Mouse (Mus musculus) G1E-ER4 (cell line): Measurements from ENCODE around the gene Atg2b. TPM values are rescaled to one million over a fixed set of nuclear protein-coding genes. Genes with fewer than 3 reads are reported as not detected.

Experiments
- GATA1 ChIP-seq: IDR thresholded peaks from one replicate; pipeline ENCODE4 v1.8.0; 2012; ENCODE audit warnings: low read length, inconsistent platforms
- polyA plus RNA-seq: library from polyadenylated mRNA; stranded (reverse); fragments of >175 nt; gene quantifications from 2 replicates; pipeline ENCODE4 v1.2.3, GENCODE M21; 2012

The Atg2b gene
- polyA plus RNA-seq, 1 experiment = 28.7 TPM

DNA sequence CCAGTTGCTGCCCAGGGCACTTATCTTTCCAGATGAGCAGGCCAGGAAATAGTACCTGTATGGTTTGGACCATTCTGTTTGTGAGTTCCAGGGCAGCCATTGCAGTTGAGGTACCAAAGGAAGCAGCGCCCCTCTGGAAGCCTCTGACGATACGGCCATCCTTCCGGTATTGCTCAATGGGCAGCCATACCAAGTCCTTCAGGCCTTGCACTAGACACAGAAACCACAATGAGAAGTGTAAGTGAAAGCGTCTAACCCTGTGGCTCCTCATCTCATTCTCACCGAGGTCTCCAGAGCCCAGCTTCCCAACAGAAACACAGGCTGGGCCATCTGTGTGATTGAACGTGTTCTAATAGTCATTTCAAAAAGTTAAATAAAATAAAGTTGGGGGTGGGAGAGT is 63.0 kb downstream of the Atg2b start:
- no peak for TF ChIP-seq GATA1

DNA sequence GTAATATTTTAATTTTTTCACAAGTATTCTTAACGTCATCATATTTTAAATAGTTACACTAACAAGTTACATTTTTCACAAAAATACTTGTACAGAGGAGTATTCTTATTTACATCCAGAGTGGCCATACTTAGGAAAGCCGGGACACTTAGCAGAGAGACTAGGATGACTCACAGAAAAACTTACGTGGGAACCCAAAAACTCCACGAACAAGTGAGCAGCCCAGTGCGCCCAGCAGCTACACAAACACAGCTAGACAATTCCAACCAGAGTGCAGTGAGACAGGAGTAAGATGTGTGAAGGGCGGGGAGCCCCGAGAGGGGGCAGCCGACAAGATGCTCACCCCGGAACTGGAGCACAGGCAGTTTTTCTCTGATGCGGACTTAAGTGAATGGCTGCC is 71.5 kb downstream of the Atg2b start:
- TF ChIP-seq GATA1 = no peak

DNA sequence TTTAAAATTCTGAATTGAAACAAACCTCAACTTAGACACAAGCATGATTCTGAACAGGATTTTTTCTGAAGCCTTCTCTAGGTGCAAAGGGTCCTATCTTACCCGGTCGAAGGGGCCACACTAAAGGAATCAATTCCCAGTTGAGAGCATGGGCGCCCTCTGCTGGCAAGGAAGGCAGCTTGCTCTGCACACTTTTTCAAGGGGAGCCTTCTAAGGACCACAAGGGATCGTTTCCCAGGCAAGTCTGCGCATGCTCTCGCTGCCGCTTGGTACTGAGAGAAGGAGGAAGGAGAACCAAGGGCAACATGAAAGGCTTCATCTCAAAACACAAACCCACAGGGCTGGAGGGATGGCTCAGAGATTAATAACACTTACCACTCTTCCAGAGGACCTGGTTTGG is 73.3 kb downstream of the Atg2b start:
- no peak for TF ChIP-seq GATA1

DNA sequence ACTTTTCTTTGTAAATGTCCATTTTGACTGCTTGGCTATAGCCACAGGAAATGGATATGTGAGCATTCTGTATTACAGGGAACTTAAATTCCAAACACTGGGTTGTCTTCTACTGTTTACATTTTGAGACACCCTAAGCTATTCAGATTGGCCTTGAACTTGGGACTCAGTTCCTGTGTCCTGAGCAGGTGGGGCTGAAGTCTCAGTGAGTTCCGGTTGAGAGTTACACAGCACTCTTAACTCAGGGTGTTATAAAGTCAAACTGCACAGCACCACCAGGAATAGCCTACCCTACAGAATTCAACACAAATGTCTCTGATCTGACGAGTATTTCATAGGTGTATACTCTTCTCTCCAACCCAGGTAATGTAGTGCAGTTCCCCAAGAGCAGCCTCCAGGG is 74.0 kb downstream of the Atg2b start:
- TF ChIP-seq GATA1 = no peak

DNA sequence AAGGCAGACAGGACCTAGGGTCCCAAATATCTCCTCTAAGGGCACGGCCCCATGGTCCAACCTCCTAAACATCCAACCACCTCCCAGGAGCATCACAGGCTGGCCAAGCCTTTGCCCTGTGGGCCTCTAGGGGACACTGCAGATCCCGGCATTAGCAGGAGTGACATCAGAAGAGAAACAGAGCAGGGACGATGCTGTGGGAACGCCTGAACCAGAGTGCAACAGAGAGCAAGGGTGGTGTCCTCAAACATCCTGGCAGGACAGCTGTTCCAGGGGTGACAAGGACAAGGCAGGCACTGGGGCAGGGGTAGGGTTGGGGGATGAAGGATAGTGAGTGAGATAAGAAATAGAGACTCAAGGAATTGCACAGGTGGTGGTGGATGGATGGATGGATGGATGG is 78.1 kb downstream of the Atg2b start:
- TF ChIP-seq GATA1 = no peak

DNA sequence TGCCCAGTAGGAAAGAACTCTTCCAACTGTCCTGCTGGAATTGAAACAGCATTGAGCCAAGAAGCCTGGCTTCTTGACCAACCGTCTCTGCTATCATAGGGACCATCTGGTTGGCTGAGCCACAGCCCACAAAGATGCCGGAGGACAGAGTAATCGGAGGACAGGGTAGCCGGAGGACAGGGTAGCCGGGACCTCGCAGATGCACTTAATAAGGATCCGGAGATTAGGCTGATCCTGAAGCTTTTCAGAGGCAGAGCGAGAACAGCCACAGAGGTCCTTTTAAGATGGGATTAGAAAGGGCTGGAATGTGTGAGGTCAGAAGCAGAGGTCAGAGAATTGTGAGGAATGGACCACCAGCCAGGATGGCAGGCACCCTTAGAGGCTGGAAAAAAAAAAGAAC is 79.8 kb downstream of the Atg2b start:
- no peak for TF ChIP-seq GATA1

DNA sequence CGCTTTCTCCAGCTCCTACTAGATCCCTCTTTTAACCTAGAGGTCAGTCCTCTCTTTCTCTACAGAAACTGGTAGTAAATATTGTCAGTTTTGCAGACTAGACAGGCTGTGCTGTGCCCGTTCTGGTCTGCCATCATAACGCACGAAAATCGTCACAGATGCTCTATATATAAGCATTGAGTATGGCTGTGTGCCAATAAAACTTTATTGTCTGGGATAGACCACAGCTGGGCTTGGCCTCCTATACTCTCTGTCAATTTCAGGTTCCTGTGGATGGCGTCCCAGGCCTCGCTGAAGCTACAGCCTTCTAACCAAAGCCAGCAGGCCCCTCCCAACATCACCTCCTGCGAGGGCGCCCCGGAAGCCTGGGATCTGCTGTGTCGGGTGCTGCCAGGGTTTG is 81.1 kb downstream of the Atg2b start:
- TF ChIP-seq GATA1 = no peak

DNA sequence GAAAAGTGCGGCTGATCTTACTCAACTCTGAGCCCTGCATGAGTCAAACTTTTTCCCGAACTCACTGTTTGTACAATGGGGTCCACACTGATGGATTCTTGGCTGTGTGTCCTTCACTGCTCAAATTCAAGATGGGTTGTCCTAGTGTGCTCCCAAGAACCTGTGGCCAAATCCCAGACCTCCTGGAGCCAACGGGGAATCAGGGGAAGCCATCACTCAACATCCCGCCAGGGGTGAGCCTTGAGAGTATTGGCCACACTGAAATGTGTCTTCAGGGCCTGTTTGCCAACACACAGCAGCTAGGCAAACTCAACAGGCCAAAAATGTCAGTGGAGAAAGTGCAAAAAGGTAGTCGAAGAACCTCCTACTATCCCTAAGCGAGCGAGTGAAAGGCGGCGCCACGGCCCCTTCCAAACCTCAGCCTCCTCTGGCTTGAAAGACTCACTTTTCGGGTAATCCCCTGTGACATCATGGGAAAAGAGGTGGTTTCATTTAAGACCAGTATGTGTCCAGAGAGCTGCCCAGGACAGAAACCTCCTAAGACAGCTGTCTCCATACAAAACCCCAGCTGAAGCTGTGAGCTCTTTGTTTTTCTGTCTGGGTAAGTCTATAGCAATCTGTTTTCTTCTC is 82.3 kb downstream of the Atg2b start, which contains the start of gene Bdkrb1:
Gene Bdkrb1, plus strand, starts transcription at position 505 of the 630 bp plus-strand sequence.
- TF ChIP-seq GATA1 = no peak

DNA sequence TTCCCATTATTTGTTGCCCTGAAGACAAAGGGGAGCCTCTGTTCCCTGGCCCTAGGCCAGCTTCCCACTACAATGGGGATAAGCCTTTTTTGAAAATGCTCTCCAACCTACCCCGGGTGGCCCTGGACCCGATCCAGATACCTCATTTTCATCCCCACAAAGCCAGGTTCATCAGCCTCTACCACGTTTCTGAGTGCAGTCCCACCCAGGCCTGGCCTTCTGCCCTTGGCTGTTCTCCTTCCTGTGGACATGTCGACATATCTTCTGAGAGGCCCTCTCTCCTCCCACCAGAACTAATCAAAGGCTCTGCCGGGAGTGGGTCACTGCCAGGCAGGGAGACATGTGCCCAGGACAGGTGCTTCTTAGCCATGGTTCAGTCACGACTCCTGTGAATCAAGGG is 83.4 kb downstream of the Atg2b start:
- TF ChIP-seq GATA1 = no peak

DNA sequence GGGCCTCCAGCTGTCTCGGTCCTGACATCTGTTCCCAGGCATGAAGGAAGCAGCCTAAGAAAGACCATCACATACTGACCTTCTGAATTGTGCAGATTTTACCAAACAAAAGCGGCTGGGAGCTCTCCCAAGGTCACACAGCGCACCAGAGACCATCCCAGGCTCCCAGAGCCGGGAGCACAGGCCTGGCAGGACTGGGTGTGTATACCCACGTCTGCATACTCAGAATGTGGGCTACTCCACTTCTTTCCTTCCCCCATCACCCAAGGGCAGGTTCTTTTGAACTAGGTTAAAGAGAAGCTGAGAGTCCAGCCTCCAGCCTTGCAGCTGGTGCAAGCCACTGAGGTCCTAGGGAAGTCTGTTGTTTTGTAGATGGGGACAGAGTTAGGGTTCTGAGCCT is 85.9 kb downstream of the Atg2b start:
- no peak for TF ChIP-seq GATA1

DNA sequence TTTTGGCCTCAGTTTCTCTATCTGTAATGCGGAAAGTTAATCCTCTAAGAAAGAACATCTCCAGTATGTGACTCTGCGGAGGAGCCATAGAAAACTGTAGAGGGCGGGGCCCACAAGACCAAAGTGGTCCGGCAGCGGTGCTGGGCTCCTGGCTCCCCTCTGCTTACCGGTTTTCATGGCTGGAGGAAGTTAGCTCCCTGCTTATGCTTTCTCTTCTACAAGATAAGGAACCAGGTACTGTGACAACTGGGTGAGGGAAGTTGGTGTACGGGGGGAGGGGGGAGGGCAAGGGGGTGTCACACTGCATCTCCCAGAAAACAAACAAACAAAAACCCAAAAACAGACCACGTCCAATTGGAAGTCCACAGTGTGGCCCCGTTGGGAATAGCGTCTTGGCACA is 86.5 kb downstream of the Atg2b start:
- TF ChIP-seq GATA1 = no peak

DNA sequence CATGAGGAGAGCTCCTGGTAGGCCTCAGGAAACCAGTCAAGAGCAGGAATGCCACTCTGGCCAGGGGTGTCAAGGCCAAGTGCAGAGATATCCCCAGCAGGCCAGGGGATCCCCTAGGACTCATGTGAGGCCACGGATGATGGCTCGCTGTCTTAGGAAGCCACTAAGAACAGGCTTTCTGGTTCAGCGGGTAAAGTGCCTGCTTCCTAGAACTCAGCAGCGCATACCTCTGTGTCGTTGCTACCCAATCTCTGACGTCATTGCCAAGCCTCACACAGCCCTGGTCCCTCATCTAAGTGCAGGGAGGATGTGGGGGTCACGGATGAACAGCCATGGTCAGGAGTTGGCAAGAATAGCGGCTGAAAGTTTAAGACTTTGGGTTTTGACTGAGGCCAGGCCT is 87.9 kb downstream of the Atg2b start:
- TF ChIP-seq GATA1 = no peak

DNA sequence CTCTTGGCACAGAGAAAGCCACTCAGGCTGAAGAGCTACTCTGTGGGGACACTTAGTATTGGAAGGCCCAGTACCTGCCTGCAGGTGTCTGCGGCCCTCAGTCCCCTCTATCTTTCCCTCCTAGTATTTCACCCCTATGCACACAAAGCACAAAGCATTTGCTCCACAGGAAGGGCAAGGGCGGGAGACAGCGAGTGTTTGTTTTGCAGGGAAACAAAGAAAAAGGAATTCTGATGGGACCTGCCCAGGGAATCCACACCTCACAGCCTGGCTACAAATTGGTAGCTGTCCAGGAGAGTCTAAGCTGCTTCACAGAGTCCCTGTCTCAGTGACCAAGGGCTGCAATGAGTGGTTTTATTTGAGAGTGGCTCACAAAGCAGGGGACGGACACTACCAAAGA is 91.5 kb downstream of the Atg2b start:
- no peak for TF ChIP-seq GATA1

DNA sequence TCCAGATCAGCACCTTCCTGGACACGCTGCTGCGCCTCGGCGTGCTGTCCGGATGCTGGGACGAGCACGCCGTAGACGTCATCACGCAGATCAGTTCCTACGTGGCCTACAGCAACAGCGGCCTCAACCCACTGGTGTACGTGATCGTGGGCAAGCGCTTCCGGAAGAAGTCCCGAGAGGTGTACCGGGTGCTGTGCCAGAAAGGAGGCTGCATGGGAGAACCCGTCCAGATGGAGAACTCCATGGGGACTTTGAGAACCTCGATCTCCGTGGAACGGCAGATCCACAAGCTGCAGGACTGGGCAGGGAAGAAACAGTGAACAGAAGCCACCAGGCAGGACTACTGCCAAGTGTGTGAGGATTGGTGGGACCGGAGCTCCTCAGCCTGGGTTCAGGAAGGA is 92.7 kb downstream of the Atg2b start:
- no peak for TF ChIP-seq GATA1

DNA sequence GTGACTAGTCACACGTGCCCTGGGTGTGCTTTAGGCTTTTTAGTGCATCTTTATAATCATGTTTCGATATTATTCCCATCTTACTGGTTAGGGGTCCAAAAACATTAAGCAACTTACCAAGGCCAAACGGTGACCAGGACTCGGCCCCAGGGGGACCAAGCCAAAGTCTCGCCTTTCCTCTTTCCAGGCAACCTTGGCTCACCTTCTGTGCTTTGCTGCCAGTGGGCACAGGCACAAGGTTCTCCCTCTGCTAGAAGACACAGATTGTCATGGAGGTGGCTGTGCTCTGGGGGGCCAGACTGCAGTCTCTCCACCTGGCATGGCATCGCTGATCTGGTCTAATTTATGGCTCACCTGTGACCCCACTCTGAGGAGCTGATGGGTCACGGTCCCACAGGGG is 94.2 kb downstream of the Atg2b start:
- no peak for TF ChIP-seq GATA1

DNA sequence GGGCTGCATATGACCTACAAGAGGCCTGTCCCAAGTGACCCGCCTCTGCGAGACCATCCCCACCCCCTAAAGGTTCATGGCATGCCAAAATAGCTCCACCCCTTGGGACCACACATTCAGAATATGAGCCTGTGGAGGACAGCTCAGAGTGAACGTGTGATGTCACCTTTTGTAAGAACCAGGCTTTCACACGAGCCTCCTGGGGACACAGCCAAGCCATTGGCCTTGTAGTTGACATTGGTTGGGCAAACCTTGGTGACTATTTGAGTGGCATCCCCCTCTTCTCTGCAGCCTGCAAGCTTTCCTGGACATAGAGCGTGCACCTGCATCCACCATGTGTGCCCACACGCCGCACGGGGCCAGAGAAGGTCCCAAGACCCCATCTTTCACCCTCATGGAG is 97.5 kb downstream of the Atg2b start:
- no peak for TF ChIP-seq GATA1

DNA sequence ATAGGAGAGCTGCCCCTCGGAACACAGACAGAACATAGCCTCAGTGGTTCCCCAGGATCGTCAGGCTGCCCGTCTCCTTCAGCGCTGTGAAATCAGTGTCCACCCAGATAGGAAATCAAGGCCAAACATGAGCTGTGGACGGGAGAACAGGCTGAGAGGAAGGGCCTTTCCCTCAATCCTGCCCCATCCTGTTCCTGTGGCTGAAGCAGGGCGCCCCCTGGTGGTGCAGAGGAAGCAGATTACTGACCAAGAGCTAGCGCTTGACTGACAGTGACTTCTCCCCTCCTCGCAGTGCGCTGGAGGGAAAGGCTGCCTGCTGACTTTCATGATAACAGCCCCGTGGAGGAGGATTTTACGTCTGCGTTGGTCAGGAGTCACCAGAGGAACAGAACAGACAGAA is 100.2 kb downstream of the Atg2b start:
- TF ChIP-seq GATA1 = no peak

DNA sequence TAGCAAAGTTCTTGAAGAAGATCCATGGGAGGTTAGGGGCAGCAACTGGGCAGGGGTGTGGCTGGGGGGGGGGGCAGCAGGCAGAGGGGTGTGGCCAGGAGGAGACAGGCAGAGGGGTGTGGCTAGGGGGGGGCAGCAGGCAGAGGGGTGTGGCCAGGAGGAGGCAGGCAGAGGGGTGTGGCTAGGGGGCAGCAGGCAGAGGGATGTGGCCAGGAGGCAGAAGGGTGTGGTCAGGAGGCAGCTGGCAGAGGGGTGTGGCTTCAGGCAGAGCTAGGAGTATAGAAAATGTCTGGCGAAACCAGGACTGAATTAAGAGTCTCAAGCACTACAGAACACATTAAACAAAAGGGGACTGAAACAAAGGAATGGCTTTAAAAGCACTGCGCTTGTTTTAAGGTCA is 101.5 kb downstream of the Atg2b start:
- TF ChIP-seq GATA1 = no peak
